Mouse (Mus musculus): ENCODE results near the gene Snx18. TPM values are rescaled to one million over a fixed set of nuclear protein-coding genes. Genes with fewer than 3 reads are reported as not detected.

Snx18 gene
- polyA plus RNA-seq (2014; fragmentation: Nextera tagmentation; extraction: Ambion mirVana), result 18.7 and 21.1 TPM in 2 replicates

GRCm38 (mm10) chr13:113617891-113618823 is at the start of gene Snx18:
Snx18 (minus strand) TSS chr13:113618564.
- WGBS, result under 1% methylated on average over 112 of the region's 119 CpGs

GRCm38 (mm10) chr13:113663883-113664282 is 45.5 kb upstream of the Snx18 start:
- no peak overlapping the region for H3K4me2 ChIP-seq (ENCODE audit: low read depth, low read length, severe bottlenecking)
- DNase-seq (ENCODE audit: low spot score) (no peak), ATAC-seq (replicated peaks; ENCODE audit: low FRiP score) (no peak)
- peaks cover 6% of the 10 kb centered on the region; the same call in 1 of the 2 replicates for H3K4me1 ChIP-seq (replicated peaks; ENCODE audit: control insufficient read depth, insufficient read depth, low read length)
- H3K27ac ChIP-seq (ENCODE audit: low read depth, low read length), result no peak overlapping the region
- 81% methylated on average over 7 of the region's 7 CpGs for WGBS
- H3K4me3 ChIP-seq (ENCODE audit: low read depth, low read length), result no peak overlapping the region
- no peaks in the 10 kb centered on the region for H3K36me3 ChIP-seq (ENCODE audit: control insufficient read depth, insufficient read depth, low read length)
- H3K27me3 ChIP-seq (ENCODE audit: control insufficient read depth, insufficient read depth, low read length), result no peaks in the 10 kb centered on the region
- peak overlapping the region; percentile 41 for H3K9ac ChIP-seq (ENCODE audit: low read length)
- H3K9me3 ChIP-seq (ENCODE audit: control insufficient read depth, low read length), result no peaks in the 10 kb centered on the region

More at GRCm38 (mm10) chr13:113617891-113618823, at the start of gene Snx18:
- H3K27ac ChIP-seq (ENCODE audit: low read depth, low read length), result peak within 1 kb of the TSS; percentile 59
- no peaks in the 10 kb centered on the region for H3K36me3 ChIP-seq (ENCODE audit: control insufficient read depth, insufficient read depth, low read length)
- no peaks in the 10 kb centered on the region for H3K9me3 ChIP-seq (ENCODE audit: control insufficient read depth, low read length)
- H3K4me2 ChIP-seq (ENCODE audit: low read depth, low read length, severe bottlenecking), result peak within 1 kb of the TSS; percentile 93
- H3K9ac ChIP-seq (ENCODE audit: low read length), result peak within 1 kb of the TSS; percentile 80
- ATAC-seq (replicated peaks; ENCODE audit: low FRiP score) (peak; percentile 93), DNase-seq (ENCODE audit: low spot score) (peak; percentile 96)
- H3K4me1 ChIP-seq (replicated peaks; ENCODE audit: control insufficient read depth, insufficient read depth, low read length), result peaks cover 27% of the 10 kb centered on the region
- H3K27me3 ChIP-seq (ENCODE audit: control insufficient read depth, insufficient read depth, low read length), result no peaks in the 10 kb centered on the region
- peak within 1 kb of the TSS; percentile 78 for H3K4me3 ChIP-seq (ENCODE audit: low read depth, low read length)

- H3K4me2 ChIP-seq (ENCODE audit: low read depth, low read length, severe bottlenecking), result peak within 1 kb of the TSS; percentile 19; the same call in 1 of the 2 replicates
These were observed 44.9 kb upstream of the Snx18 start, which contains the start of gene Hspb3 for GRCm38 (mm10) chr13:113663151-113663779. Hspb3 (minus strand) TSS chr13:113663676.

GRCm38 (mm10) chr13:113661826-113662271 is 43.5 kb upstream of the Snx18 start:
- H3K9ac ChIP-seq (ENCODE audit: low read length), result no peak overlapping the region
- no peaks in the 10 kb centered on the region for H3K27me3 ChIP-seq (ENCODE audit: control insufficient read depth, insufficient read depth, low read length)
- H3K4me3 ChIP-seq (ENCODE audit: low read depth, low read length), result no peak overlapping the region
- H3K27ac ChIP-seq (ENCODE audit: low read depth, low read length), result no peak overlapping the region
- H3K4me2 ChIP-seq (ENCODE audit: low read depth, low read length, severe bottlenecking), result no peak overlapping the region
- 78% methylated on average over 7 of the region's 7 CpGs for WGBS
- DNase-seq (ENCODE audit: low spot score) (no peak), ATAC-seq (replicated peaks; ENCODE audit: low FRiP score) (no peak)
- no peaks in the 10 kb centered on the region for H3K36me3 ChIP-seq (ENCODE audit: control insufficient read depth, insufficient read depth, low read length)
- H3K4me1 ChIP-seq (replicated peaks; ENCODE audit: control insufficient read depth, insufficient read depth, low read length), result peaks cover 6% of the 10 kb centered on the region; the same call in 1 of the 2 replicates
- H3K9me3 ChIP-seq (ENCODE audit: control insufficient read depth, low read length), result no peaks in the 10 kb centered on the region

More at GRCm38 (mm10) chr13:113663151-113663779, 44.9 kb upstream of the Snx18 start, which contains the start of gene Hspb3:
- whole genome bisulfite sequencing, result 61% methylated on average over 28 of the region's 28 CpGs
- H3K36me3 ChIP-seq (ENCODE audit: control insufficient read depth, insufficient read depth, low read length), result no peaks in the 10 kb centered on the region
- peak within 1 kb of the TSS; percentile 41 for H3K9ac ChIP-seq (ENCODE audit: low read length)
- H3K9me3 ChIP-seq (ENCODE audit: control insufficient read depth, low read length), result no peaks in the 10 kb centered on the region
- no peak within 1 kb of the TSS for H3K27ac ChIP-seq (ENCODE audit: low read depth, low read length)
- peaks cover 6% of the 10 kb centered on the region; the same call in 1 of the 2 replicates for H3K4me1 ChIP-seq (replicated peaks; ENCODE audit: control insufficient read depth, insufficient read depth, low read length)
- H3K27me3 ChIP-seq (ENCODE audit: control insufficient read depth, insufficient read depth, low read length), result no peaks in the 10 kb centered on the region
- ATAC-seq (replicated peaks; ENCODE audit: low FRiP score) (peak; percentile 69; the same call in 1 of the 2 replicates), DNase-seq (ENCODE audit: low spot score) (peak; percentile 67)
- no peak within 1 kb of the TSS for H3K4me3 ChIP-seq (ENCODE audit: low read depth, low read length)

GRCm38 (mm10) chr13:113660576-113661310 is 42.4 kb upstream of the Snx18 start:
- DNase-seq (ENCODE audit: low spot score), result no peak
- H3K9ac ChIP-seq (ENCODE audit: low read length), result no peak overlapping the region
- H3K9me3 ChIP-seq (ENCODE audit: control insufficient read depth, low read length), result no peaks in the 10 kb centered on the region
- no peaks in the 10 kb centered on the region for H3K27me3 ChIP-seq (ENCODE audit: control insufficient read depth, insufficient read depth, low read length)
- peaks cover 6% of the 10 kb centered on the region; the same call in 1 of the 2 replicates for H3K4me1 ChIP-seq (replicated peaks; ENCODE audit: control insufficient read depth, insufficient read depth, low read length)
- ATAC-seq (replicated peaks; ENCODE audit: low FRiP score), result no peak
- H3K36me3 ChIP-seq (ENCODE audit: control insufficient read depth, insufficient read depth, low read length), result no peaks in the 10 kb centered on the region
- no peak overlapping the region for H3K27ac ChIP-seq (ENCODE audit: low read depth, low read length)
- H3K4me3 ChIP-seq (ENCODE audit: low read depth, low read length), result no peak overlapping the region
- H3K4me2 ChIP-seq (ENCODE audit: low read depth, low read length, severe bottlenecking), result no peak overlapping the region
- 85% methylated on average over 9 of the region's 9 CpGs for WGBS

GRCm38 (mm10) chr13:113657204-113657603 is 38.8 kb upstream of the Snx18 start:
- WGBS, result 84% methylated on average over 7 of the region's 7 CpGs
- DNase-seq (ENCODE audit: low spot score), result no peak
- Histone ChIP-seq H3K9me3 (ENCODE audit: control insufficient read depth, low read length) (no peaks in the 10 kb centered on the region), H3K27me3 (ENCODE audit: control insufficient read depth, insufficient read depth, low read length) (no peaks in the 10 kb centered on the region), H3K27ac (ENCODE audit: low read depth, low read length) (no peak overlapping the region), H3K9ac (ENCODE audit: low read length) (no peak overlapping the region), H3K36me3 (ENCODE audit: control insufficient read depth, insufficient read depth, low read length) (no peaks in the 10 kb centered on the region), H3K4me2 (ENCODE audit: low read depth, low read length, severe bottlenecking) (no peak overlapping the region), H3K4me1 (replicated peaks; ENCODE audit: control insufficient read depth, insufficient read depth, low read length) (no peaks in the 10 kb centered on the region), H3K4me3 (ENCODE audit: low read depth, low read length) (no peak overlapping the region)
- ATAC-seq (replicated peaks; ENCODE audit: low FRiP score), result no peak

- Histone ChIP-seq H3K27me3 (ENCODE audit: control insufficient read depth, insufficient read depth, low read length) (no peaks in the 10 kb centered on the region), H3K4me3 (ENCODE audit: low read depth, low read length) (no peak overlapping the region), H3K27ac (ENCODE audit: low read depth, low read length) (no peak overlapping the region), H3K4me1 (replicated peaks; ENCODE audit: control insufficient read depth, insufficient read depth, low read length) (no peaks in the 10 kb centered on the region), H3K9me3 (ENCODE audit: control insufficient read depth, low read length) (no peaks in the 10 kb centered on the region), H3K36me3 (ENCODE audit: control insufficient read depth, insufficient read depth, low read length) (no peaks in the 10 kb centered on the region), H3K4me2 (ENCODE audit: low read depth, low read length, severe bottlenecking) (no peak overlapping the region), H3K9ac (ENCODE audit: low read length) (no peak overlapping the region)
- 95% methylated on average over 4 of the region's 4 CpGs for WGBS
- ATAC-seq (replicated peaks; ENCODE audit: low FRiP score) (no peak), DNase-seq (ENCODE audit: low spot score) (no peak)
These were observed 38.3 kb upstream of the Snx18 start for GRCm38 (mm10) chr13:113656639-113657038.

- 89% methylated on average over 4 of the region's 4 CpGs for WGBS
- DNase-seq (ENCODE audit: low spot score), result no peak
- Histone ChIP-seq H3K4me3 (ENCODE audit: low read depth, low read length) (no peak overlapping the region), H3K27ac (ENCODE audit: low read depth, low read length) (no peak overlapping the region), H3K4me1 (replicated peaks; ENCODE audit: control insufficient read depth, insufficient read depth, low read length) (no peaks in the 10 kb centered on the region), H3K9me3 (ENCODE audit: control insufficient read depth, low read length) (no peaks in the 10 kb centered on the region), H3K4me2 (ENCODE audit: low read depth, low read length, severe bottlenecking) (no peak overlapping the region), H3K36me3 (ENCODE audit: control insufficient read depth, insufficient read depth, low read length) (no peaks in the 10 kb centered on the region), H3K27me3 (ENCODE audit: control insufficient read depth, insufficient read depth, low read length) (no peaks in the 10 kb centered on the region), H3K9ac (ENCODE audit: low read length) (no peak overlapping the region)
- no peak for ATAC-seq (replicated peaks; ENCODE audit: low FRiP score)
These were observed 37.1 kb upstream of the Snx18 start for GRCm38 (mm10) chr13:113655511-113655910.
